Mouse (Mus musculus): Measurements from ENCODE around the gene Hyal2.

DNA sequence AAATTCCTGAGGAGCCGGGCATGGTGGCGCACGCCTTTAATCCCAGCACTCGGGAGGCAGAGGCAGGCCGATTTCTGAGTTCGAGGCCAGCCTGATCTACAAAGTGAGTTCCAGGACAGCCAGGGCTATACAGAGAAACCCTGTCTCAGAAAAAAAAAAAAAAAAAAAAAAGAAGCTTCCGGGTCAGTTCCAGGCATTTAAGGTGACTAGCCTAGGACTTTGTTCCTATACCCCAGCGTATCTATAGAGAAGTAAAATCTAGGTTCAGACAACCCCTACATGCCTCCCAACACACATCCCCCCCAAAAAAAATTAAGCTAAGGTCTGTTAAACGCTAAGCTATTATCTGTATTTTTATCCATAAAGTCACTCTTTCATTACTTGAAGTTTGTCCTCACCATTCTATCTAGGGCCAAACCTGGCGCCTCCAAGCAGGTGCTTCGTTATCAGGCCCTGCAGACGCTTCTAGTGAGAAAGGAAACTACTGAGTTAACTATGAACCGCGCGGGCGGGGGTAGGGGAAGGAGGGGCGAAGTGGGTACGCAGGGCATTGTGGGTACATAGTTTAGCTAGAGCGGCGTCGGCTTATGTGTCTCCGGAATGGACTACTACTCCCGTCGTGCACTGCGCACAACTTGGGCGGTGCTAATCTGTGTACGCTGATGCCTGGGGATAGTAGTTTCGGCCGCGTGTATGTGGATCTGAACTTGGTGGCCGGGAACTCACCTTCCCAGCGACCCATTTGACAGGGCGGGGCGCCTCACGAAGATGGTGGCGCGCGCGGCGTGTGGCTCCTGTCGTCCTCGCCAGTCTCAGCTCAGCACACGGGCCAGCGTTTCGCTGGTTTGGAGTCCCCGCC is 19.5 kb downstream of the Hyal2 start, which contains the start of gene Ifrd2:
- TF ChIP-seq TAL1 (IDR thresholded peaks at IDR 0.05; ENCODE audit: low read length) = peak; percentile 77
- TF ChIP-seq GATA1 (IDR thresholded peaks at IDR 0.05; ENCODE audit: low read length) = peak; percentile 81
